Mouse (Mus musculus) frontal cortex, postnatal 14 days (tissue): ENCODE measurements around the gene 1700001K19Rik.
"Not testable (repeated sequence)": the region's sequence is repeated elsewhere in the genome, so short reads cannot be mapped to it uniquely, and the experiment has no call there.

Experiments
- DNase-seq, 2 experiments: peaks; one replicate each; pipeline ENCODE4 v3.0.0; 2022; ENCODE audit warnings: low spot score in 2 of 2

The 1700001K19Rik gene

DNA sequence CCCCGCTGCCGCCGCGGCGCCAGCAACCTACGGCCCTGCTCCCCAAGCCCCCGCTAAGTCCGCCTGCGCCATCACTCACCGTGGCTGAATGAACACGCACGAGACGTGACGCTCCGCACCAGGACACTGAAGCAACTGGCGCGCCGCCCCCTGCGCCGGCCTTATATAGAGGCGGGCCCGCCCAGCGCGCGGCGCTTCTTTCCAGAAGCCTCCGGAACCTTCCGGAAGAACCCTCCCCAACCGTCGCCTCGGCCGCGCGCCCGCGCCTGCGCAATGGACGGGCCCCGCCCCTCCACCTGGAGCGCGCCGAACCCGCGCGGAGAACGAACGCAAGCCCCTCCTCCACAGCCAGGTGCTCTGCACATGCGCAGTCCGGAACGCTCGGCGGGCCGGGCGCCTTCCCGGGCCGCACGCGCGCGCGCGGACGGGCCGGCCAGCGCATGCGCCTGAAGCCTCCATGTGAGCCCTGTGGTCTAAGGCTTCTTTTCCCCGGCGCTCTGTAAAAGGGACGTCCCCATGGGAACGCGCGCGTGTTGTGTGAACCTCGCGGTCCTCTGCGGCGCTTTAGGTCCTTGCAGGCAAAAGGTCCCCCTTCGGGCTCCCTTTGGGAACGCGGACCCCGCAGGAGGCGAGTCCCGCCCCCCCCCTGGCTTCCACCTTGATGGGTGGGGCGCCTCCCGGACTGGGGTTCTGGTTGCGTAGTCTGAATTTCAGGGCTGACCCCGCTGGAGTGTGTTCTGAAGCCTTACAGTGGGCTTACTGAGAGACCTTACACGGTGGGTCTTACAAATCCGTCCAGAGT lies 14.0 kb upstream of the 1700001K19Rik start:
- peak; percentile 96 to 97 for DNase-seq

DNA sequence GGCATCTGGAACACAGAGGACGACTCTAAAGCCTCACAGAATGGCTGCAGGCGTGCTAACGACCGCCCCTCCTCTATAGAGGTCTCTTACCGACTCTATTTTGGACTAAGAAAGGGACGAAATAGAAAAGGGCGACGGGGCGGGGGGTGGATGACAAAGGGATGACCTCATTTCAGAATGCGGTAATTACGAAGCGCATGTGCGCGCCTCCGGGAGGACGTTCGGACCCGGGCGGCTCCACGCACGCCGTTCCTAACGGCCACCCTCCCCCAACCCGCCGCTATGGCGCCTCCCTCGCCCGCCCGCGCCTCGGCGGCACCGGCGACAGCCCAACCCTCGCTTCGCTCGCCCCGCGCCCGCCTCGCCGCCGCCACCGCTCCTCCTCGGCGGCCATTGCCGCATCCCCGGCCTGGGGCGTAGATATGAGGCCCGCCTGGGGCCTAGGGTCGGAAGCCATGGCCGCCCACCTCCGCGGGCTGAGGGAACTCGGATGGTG lies 13.3 kb upstream of the 1700001K19Rik start:
- DNase-seq = peak; percentile 38 to 57

DNA sequence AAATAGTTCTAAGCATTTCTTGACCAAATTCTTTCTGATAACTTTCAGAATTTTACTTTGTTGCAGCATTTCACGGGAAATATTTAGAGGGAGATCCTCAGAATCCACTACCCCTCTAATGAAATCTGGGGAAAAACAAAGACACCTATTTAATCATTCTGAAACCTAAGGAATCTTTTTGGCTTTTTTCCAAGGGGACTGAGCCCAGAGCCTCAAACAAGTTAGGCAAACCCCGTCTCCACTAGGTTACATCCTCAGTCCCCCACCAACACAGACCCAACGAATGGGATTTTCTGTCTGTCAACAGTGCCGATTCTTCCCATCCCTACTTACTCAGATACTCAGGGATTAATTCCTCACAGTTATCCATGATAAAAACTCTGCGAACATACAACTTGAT lies 11.0 kb upstream of the 1700001K19Rik start:
- DNase-seq = not testable (repeated sequence)

DNA sequence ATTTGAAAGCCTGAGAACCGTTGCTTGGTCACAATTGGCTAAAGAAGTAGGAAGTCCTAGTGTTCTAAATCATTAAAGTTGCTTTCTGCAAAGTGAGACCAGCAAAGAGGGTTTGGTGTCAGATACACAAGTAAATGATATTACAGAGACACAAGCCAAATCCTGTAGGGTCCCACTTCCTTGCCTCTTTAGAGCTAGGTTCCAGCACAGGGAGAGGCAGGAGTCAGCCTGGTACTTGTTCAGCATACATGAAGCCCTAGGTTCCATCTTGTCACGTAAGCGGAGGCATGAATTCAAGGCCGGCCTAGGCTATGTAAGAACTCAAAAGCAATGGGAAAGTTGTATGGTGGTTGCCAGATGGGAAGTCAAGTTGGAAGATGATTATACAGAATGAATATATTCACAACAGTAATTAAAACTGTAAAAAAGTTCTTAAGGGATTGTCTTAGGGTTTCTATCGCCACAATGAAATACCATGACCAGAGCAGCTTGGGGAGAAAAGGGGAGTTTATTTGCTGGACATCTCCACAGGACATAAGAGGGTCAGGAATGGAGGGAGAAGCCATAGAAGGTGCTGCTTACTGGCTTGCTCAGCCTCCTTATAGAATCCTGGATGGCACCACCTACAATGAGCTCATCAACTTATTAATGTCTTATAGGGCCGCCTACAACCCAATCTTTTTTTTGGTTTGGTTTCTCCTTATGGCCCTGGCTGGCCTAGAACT lies 7.7 kb upstream of the 1700001K19Rik start:
- no peak for DNase-seq

DNA sequence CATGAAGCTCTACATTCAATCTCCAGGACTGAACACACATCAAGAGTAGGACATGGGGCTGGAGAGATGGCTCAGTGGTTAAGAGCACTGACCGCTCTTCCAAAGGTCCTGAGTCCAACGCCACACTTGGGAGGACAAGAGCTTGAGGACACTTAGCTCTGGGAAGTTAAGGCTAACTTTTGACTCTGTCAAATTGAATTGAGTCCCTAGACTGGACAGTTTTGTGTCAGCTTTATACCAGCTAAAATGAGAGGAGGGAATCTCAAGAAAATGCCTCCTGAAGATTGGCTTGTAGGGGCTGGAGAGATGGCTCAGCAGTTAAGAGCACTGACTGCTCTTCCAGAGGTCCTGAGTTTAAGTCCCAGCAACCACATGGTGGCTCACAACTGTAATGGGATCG lies 6.5 kb upstream of the 1700001K19Rik start:
- not testable (repeated sequence) for DNase-seq

DNA sequence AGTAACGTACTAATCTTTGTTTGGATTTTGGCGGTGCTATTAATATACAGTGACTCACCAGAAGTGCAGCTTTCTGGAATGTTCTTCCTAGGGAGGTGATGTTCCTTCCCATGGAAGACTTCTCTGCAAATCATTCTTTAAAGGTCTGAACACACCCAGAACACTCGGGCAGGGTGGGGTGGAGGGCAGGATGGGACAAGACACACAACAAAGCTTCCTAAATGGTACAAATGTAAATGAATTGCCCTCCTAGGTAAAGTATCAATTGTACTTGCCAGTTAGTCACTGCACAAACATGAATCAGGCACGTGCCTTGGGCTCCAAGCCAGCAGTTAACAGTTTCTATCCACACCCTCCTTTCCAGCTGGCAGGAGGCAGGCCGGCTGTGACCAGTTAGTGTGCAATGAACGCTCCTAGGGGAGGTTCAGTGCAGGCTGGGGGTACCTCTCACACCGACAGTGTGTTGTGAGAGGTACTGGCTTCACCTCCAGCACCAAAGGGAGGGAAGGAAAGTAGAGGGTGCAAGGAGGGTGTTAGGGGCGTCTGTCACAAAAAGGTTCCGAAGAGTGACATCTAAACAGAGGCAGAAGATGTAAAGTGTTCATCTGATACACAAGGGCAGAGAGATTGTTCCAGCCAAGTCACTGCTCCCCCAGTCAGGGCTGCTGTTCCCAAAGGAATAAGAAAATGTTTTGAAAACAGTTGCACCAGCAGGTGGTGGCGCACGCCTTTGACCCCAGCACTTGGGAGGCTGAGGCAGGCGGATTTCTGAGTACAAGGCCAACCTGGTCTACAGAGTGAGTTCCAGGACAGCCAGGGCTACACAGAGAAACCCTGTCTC lies 5.7 kb upstream of the 1700001K19Rik start:
- peak in 1 of 2 experiments; percentile 36 for DNase-seq

DNA sequence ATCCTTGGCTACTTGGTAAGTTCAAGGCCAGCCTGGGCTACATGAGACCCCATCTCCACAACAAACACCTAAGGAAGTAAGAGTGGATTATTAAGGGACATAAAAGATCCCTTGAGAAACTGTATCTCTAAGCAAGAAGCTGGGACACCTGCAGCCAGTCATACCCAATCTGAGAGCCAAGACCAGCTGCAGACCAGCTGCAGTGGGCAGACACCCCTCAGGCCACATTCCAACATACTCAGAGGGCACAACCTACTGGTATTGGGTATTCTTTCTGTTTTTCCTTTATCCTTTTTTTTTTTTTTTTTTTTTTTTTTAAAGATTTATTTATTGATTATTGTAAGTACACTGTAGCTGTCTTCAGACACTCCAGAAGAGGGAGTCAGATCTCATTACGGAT lies 1.2 kb upstream of the 1700001K19Rik start:
- no peak for DNase-seq

DNA sequence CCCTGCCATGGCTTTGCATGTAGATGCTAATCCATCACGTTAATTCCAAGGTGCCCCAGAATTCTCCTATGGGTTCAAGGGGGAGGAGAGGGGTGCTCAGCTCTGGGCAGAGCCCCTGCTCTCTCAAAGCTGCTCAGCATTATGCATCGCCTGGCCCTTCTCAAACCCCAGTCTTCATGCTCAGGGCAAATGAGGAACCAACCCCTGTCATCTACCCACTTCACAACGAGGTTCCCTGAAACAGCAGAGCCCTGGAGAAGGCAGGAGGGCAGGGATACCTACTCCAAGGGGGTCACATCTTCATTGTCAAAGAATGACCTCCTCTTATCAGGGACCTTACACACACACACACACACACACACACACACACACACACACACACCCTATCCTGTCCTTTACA lies 541 bp downstream of the 1700001K19Rik start:
- DNase-seq = no peak

DNA sequence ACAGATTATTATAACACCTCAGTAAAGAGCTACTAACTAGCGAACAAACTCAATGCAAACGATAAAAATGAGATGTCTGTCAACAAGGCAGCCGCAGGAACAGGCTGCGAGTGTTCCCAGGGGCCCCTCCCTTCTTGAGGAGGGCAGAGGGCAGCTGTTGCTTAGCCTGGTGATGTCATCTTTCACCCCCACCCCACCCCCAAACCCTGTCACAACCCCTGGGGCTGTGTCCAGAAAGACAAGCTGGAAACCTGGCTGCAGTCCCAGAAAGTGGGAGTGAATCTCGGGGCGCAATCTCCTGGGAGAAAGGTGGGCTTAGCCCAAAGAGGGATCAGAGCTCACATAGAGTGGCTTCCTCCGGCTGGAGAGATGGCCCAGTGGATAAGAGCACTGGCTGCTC lies 1.2 kb downstream of the 1700001K19Rik start:
- DNase-seq = no peak

DNA sequence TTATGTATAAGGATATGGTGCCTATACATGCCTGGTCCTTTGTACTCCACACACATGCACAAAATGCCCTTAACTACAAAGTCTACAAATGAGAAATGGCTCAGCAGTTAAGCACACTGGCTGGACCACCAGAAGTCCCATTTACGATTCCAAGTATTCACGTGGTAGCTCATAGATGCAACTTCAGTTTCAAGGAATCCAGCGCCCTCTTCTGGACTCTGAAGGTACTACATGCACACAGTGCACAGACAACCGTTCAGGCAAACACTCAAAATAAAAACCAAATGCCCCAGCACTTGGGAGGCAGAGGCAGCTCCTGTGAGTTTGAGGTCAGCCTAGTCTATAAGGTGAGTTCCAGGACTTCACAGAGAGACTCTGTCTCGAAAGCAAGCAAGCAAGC lies 8.2 kb downstream of the 1700001K19Rik start:
- no peak for DNase-seq

DNA sequence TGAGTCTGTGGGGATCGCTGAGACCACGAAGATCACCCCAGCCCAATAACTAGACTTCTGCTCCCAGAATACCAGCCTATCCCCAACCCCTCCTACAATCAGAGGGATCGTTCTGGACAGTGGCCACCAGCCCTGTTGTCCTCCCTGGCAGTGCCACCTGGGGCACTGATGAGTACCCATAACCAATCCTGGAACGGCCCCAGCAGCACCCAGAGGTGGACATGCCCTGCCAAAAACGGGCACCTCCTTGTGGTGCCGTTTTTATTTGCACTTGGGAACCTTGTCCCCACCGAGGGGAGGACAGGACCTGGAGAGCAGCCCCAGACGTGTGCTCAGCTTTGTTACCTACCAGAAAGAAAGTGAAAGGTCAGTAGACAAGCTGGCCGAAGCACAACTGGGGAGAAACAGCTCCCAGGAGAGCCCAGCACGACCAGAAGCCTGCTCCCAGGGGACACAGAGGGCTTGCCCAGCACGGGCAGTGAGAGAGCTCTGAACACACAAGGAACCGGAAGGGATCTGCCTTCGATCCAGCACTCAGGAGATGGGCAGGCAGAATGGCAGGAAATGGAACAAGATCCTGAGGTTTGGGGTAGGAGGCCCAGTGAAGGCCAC lies 14.8 kb downstream of the 1700001K19Rik start:
- no peak for DNase-seq

DNA sequence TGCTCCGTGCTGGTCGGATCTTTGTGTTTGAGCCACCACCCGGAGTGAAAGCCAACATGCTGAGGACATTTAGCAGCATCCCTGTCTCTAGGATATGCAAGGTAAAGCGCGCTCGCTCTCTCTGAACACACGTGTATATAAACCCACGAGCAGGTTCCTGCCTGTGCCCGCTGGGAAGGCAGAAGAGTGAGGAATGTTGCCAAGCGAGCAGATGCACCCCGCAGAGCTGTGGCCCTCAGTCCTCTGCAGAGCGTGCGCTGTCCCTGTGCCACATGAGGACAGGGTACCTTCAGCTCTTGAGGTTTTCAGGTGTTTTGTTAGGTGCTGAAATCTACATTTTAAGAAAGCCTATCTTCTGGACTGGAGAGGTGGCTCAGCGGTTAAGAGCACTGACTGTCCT lies 20.7 kb downstream of the 1700001K19Rik start:
- DNase-seq = no peak

DNA sequence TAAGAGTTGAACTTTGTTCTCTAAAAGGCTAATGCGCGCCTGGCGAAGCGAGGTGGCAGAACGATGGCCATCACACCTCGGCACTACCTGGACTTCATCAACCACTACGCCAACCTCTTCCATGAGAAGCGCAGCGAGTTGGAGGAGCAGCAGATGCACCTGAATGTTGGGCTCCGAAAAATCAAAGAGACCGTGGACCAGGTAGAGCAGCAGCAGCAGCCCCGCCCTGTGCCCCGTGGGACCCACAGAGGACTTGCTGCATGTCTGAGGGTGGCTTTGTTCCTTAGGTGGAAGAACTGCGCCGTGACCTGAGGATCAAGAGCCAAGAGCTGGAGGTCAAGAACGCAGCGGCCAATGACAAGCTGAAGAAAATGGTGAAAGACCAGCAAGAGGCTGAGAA lies 31.0 kb downstream of the 1700001K19Rik start:
- DNase-seq = no peak

DNA sequence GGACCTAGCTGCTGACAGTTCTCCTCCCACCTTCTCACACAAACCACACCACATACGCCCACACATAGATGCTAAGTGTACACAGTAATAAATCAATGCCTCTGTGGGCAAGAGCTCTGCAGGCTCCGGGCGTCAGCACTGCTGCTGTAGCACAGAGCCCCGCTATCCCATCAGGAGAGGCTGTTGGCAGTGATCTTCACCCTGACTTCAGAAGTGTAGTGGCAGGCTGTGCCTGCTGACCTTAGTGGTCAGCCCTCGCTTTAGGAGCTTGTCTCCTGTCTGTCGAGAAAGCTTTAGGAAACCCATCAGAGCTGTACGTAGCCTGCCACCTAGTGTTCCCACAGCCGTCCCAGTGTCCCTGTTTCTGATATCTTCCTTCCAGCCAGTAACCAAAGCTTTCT lies 32.2 kb downstream of the 1700001K19Rik start:
- DNase-seq = no peak

DNA sequence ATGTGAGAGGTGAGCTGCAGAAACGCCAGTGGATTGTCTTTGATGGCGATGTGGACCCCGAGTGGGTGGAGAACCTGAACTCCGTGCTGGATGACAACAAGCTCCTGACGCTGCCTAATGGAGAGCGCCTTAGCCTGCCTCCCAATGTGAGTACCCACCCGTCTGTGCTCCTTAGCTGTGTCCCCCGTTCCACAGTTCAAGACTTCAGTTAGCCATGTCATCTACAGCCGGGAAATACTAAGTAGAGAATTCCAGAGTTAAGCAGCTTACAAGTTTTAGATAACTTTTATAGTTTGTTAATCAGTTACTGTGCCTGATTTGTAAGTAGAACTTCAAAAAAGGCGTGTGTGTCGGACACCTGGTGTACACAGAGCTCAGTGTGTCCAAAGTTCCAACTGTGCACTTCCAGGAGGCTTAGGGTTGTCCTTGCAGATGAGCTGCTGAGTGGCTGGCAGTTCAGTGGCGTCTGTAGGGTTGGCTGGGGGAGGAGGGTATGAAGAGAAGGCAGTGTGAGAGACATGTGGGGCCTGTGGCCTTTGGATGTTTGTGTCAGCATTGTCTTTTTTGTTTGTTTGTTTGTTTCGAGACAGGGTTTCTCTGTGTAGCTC lies 44.8 kb downstream of the 1700001K19Rik start:
- DNase-seq = no peak

DNA sequence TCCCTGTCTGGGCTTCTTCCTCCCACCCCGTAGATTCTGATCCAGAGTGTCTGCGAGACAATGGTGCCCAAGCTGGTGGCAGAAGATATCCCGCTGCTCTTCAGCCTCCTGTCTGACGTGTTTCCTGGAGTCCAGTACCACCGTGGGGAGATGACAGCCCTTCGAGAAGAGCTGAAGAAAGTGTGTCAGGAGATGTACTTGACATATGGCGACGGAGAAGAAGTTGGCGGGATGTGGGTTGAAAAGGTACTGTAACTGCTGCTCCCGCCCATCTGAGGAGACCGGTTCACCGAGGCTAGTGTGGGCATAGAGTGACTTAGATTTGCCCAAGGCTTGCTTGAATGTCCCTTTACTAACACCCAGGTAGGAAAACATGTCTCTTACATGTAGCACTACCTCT lies 46.1 kb downstream of the 1700001K19Rik start:
- DNase-seq = no peak

DNA sequence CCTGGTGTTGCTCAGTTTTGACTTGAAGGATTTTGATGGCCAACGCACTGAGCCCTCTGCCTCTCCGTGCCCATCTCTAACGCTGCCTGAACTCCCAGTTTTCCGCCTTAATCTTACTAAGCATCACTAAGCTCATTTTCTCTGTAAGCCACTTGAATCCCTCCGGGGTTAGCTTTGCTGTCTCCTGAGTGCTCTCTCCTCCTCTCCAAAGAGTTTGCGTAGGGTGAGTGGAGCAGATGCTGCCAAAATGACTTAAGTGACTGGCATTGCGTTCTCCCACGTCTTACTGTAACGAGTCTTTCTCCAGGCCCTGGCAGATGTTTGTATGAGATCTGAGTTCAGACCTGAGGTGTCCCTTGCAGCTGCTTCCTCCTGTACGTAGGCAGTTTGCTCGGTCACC lies 52.4 kb downstream of the 1700001K19Rik start:
- no peak for DNase-seq
